Mouse (Mus musculus) C2C12 (cell line): ENCODE results near the gene Dffa.

Experiments used
- CEBPB ChIP-seq: IDR thresholded peaks from one replicate; pipeline ENCODE4 v1.6.1; 2011; ENCODE audit warnings: low read depth, mild to moderate bottlenecking, control low read depth, moderate library complexity
- CTCF ChIP-seq: IDR thresholded peaks from one replicate; pipeline ENCODE4 v1.5.1; 2011; ENCODE audit not compliant: control insufficient read depth, insufficient read depth, insufficient read length
- MAX ChIP-seq: IDR thresholded peaks from one replicate; pipeline ENCODE4 v1.6.1; 2011; ENCODE audit warnings: mild to moderate bottlenecking, control low read depth
- MYOG ChIP-seq: IDR thresholded peaks from one replicate; pipeline ENCODE4 v1.6.1; 2011; ENCODE audit not compliant: control insufficient read depth, insufficient read length; ENCODE audit errors: extremely low read depth
- USF1 ChIP-seq: IDR thresholded peaks from one replicate; pipeline ENCODE4 v1.6.1; 2011; ENCODE audit warnings: low read depth, mild to moderate bottlenecking, control low read depth, moderate library complexity

DNA sequence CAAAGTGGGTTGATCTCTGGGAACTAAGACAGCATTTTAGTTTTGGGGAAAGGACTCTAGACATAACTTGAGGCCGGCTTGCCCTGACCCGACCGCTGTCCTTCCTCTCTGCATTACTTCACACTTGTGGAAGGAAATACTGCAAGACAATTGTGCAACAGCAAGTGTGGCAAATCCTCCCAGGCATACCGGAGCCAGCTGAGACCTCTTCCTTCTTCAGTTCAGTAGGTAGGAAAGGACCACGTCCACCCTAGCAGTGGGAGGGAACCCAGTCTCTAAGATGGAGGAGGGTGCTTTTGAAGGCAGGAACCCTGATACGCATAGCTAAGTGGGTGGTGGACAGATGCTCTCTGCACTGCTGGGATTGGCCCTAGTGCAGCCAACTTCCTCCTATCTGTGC lies 51.8 kb downstream of the Dffa start:
- TF ChIP-seq CTCF (no peak), MYOG (no peak), USF1 (no peak), MAX (no peak), CEBPB (no peak)
